Mouse (Mus musculus) cerebellum, adult 2 months (tissue): Measurements from ENCODE around the gene Hsd17b6.

Experiments
- CTCF ChIP-seq: fragments of 200-500 bp; IDR thresholded peaks from 2 replicates; pipeline ENCODE4 v1.5.1; 2011; ENCODE audit warnings: low read depth, mild to moderate bottlenecking, control low read depth, low read length, moderate library complexity, borderline replicate concordance; ENCODE audit not compliant: insufficient read depth
- POLR2A ChIP-seq: fragments of 200-500 bp; IDR thresholded peaks from 2 replicates; pipeline ENCODE4 v1.6.1; 2011; ENCODE audit warnings: low read length, control low read depth, borderline replicate concordance; ENCODE audit not compliant: insufficient read depth

- TF ChIP-seq POLR2A: no peak
- no peak for TF ChIP-seq CTCF
Observed at GRCm38 (mm10) chr10:128023496-128023895, 16.1 kb upstream of the Hsd17b6 start.
